Mouse (Mus musculus) cerebral cortex, adult 2 months (tissue): ENCODE data around the gene Lzts3.

Source experiments
- whole genome bisulfite sequencing: fragments of 180-500 bp; shearing (Covaris S2); methylation state at CpG from one replicate; pipeline ENCODE4 v1.1.7; 2018; 5-methylcytosine and 5-hydroxymethylcytosine counted together

Lzts3 gene

GRCm38 (mm10) chr2:130635847-130636246 lies 6.8 kb downstream of the Lzts3 start:
- WGBS: 46% methylated on average over 21 of the region's 21 CpGs

DNA sequence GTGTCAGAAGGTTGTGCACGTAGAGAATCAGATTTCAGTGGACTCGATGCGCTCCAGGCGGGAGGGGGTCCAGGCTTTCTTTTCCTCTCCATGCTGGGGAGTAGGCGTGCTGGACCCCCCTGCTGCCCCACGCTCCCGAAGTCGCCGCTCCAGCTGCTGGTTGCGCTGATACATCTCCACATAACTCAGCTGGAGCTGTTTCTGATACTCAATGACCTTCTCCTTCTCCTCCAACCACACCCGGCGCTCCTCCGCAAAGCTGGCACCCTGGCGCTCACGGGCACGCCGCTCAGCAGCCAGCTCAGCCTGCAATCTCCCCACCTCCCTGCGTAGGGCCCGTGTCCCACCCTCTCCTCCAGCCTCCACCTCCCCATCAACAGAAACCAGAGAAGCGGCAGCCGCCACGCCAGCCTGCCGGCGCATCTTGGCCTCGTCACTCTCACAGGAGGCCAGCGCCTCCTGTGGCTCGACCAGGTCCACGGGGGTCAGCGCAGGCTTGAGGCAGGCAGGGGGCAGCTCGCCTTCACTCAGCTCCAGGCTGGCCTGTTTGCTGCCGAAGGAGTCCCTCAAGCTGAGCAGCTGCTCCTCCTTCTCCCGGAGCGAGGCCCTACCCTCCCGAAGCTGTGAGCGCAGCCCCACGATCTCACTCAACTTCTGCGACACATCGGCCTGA lies 7.7 kb downstream of the Lzts3 start:
- WGBS: 37% methylated on average over 38 of the region's 38 CpGs

DNA sequence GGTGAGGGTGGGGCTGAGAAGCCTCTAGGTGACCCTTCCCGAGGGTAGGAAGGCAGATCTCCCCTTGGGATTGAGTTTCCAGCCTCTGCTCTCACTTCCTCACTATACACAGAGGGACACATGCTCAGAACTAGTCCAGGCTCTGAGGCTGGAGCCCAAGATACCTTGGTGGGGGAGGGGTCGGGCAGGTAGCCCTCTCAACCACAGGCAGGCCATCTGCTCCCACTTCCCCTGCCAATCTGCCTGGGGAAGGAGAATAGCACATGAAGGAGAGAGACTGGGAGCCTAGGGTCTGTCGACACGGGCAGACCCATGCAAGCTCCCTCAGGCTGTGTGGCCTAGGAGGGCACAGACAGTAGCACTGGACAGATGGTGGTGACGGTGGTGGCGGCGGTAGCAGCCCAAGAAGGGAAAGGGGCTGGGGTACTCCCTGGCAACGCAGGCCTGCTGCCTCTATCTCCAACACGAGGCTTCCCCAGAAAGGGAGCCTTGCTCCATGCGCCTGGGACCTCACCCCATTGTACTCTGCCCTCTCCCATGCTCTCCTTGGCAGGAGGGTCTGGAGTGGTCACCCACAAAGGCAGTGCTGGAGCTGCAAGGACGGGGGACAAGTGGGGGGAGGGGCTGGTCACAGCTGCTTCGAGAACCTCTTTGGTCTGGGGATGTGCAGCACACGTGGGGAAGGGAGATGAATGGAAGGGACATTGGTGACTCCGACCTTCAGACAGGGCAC lies 8.4 kb downstream of the Lzts3 start:
- WGBS: 45% methylated on average over 14 of the region's 14 CpGs

GRCm38 (mm10) chr2:130632887-130633675 lies 9.5 kb downstream of the Lzts3 start:
- WGBS: 53% methylated on average over 5 of the region's 5 CpGs

GRCm38 (mm10) chr2:130632416-130632815 lies 10.2 kb downstream of the Lzts3 start:
- 30% methylated on average over 1 of the region's 1 CpGs for WGBS

DNA sequence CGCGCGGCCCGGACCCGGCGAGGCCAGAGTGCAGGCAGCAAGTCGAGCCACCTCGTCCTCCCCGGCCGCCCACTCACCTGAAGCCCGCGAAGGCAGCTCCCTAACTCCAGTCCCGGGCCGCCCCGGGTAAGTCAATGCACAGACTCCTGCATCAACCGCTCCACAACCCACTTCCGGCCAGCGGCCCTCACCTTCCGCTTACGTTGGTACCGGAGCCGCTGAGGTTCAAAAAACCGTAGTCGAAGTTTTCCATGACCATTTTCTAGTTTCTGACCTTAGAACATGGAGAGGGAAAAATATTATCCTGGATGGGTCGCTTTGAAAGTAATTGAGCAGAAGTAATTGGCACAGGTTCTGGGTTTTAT lies 12.8 kb downstream of the Lzts3 start, which contains the start of the genes Fastkd5 and Ubox5:
Gene Fastkd5, minus strand, starts transcription at position 189 of the 365 bp plus-strand sequence.
Gene Ubox5, minus strand, starts transcription at position 200 of the 365 bp plus-strand sequence.
- WGBS: under 1% methylated on average over 25 of the region's 25 CpGs

DNA sequence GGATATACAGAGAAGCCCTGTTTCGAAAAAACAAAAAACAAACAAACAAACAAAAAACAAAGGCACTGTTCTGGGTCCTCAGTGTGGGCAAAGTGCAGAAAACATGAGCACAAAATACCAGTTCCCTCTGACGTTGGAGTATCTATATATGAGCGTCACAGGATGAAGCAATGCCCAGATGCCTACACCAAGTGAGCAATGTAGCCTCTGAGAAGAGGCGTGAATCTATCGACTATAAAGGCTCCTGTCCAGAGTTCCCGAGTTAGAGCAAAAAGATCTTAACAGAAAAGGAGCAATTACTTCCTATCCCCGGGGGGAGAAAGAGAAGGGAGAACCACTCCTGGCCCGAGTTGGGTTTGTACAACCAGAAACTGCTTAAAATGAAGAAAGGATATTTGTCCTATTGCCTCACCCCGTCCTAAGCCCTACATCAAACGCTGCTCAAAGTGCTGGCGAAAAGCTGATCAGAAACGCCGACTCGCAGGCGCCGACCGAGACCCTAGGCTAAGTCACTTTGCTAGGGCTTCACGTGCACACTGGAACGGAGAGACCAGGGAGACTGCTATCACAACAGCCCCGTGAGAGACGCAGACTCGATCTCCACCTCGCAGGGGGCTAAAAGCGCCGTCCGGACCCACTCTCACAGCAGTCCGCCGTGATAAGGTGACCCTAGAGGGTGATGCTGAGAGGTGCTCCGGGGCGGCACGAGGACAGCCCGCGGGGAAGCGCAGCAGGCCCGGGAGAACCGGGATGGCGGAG lies 13.3 kb downstream of the Lzts3 start:
- 2% methylated on average over 37 of the region's 37 CpGs for WGBS

GRCm38 (mm10) chr2:130628424-130628823 lies 14.2 kb downstream of the Lzts3 start:
- WGBS: 63% methylated on average over 3 of the region's 3 CpGs

DNA sequence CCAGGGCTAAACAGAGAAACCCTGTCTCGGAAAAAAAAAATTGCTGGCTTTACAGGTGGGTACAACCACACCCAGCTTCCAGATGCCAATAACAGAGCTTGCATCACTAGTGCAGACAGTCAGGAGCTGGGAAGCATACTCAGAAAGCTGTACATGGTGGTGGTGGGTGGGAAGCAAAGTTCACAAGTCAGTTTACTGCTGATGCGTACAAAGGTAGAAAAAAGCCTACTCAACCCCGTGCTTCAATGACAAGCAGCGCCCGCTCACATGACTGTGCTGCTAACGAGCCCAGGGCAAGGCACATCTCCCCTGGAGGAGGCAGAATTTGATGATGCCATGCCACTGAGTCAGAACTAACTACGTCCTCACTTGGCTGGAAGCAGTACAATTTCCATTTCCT lies 23.6 kb downstream of the Lzts3 start:
- WGBS: 68% methylated on average over 7 of the region's 7 CpGs

DNA sequence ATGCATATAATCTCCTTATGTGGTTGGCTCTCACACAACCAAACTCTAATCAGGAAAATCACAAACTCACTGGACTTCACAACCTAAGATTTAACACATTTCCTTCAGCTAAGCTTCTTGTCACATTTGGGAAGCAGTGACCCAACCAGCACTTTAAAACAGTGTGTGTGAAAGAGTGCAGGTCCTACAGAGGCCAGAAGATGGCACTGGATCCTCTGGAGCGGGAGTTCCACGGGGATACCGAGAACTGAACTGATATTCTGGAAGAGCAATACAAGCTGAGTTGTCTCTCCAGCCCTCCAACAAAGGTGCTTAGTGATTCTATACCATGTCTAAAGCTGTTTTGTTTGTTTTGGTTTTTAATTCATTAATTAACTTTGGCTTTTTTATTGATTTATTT lies 29.5 kb downstream of the Lzts3 start:
- WGBS: 68% methylated on average over 3 of the region's 3 CpGs

DNA sequence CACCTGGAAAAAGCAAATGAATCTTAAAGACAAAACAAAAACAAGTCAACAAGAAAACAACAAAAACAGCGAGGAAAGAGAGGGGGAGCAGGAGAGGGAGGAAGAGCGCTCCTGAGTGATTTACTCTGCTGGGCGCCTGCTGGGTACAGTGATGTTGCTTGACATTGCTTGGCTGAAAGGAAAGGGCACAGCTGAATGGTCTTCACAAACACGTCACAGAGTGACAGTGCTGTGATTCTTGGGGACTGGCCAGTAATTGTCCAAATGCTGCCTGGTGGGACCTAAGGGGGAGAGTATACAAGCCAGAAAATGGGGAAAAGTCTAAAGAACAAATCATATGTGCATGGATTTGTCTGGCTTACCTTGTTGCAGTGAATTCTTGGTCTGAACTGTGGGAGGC lies 40.4 kb downstream of the Lzts3 start:
- 79% methylated on average over 4 of the region's 4 CpGs for WGBS

GRCm38 (mm10) chr2:130598399-130598798 lies 44.2 kb downstream of the Lzts3 start:
- 48% methylated on average over 3 of the region's 3 CpGs for WGBS

DNA sequence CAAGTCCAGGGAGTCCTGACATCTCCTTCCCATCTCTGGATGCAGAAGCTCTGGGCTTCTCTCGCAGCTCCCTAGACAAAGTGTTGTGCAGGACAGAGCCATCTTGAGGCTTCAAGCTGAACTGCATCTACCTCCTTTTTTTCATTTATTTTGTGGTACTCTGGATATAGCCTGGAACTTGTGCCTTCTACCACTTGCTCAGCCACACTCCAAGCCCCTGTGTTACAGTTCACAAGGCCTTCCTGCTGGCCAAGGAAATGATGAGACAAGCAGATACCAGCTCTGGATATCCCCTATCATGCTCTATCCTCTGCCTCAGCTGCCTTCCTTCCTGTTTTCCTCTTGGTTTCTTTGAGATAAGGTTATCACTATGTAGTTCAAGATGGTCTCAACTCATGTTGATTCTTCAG lies 45.0 kb downstream of the Lzts3 start:
- WGBS: 7% methylated on average over 1 of the region's 1 CpGs

DNA sequence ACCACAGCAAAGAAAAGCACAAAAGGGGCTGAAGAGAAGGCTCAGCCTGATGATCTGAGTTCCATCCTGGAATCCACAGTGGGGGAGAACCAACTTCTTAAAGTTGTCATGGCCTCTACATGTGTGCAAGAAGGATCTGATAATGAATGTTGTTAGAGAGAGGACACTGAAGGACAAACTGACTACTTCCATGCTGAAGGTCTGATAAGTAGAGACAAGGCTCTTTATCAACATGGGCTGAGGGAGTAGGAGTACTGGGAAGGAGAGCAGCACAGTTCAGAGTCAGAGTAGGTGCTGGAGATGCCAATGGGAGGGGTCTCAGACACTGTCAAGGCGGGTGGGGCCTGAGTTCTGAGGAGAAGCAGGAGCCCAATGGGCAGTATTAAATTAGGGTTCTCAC lies 47.0 kb downstream of the Lzts3 start:
- 96% methylated on average over 1 of the region's 1 CpGs for WGBS

GRCm38 (mm10) chr2:130591016-130591415 lies 51.6 kb downstream of the Lzts3 start:
- 89% methylated on average over 2 of the region's 2 CpGs for WGBS

GRCm38 (mm10) chr2:130589761-130590160 lies 52.8 kb downstream of the Lzts3 start:
- 88% methylated on average over 2 of the region's 2 CpGs for WGBS

DNA sequence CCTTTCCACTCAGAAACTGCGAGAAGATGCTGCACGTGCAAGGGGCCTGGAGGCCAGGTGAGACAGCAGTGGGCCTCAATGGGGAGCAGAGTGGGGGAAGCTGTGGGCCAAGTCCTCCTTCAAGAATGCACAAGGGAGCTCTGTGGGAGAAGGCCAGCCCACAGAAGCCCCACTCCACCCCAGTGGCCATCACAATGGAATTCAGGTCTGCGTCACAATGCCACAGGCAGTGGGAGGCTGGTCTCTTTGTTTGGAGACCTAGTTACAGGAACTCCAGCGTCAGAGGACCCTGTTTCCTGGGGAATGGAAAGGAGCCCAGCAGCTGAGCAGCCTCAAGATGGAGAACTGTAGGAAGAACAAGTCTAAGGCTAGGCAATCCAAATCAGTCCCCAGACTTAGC lies 53.4 kb downstream of the Lzts3 start:
- 63% methylated on average over 4 of the region's 4 CpGs for WGBS

- 45% methylated on average over 2 of the region's 2 CpGs for WGBS
Observed at GRCm38 (mm10) chr2:130588373-130588772, 54.2 kb downstream of the Lzts3 start.

GRCm38 (mm10) chr2:130586016-130586415 lies 56.6 kb downstream of the Lzts3 start:
- 51% methylated on average over 6 of the region's 6 CpGs for WGBS

- WGBS: 74% methylated on average over 10 of the region's 10 CpGs
Observed at GRCm38 (mm10) chr2:130583902-130584560, 58.6 kb downstream of the Lzts3 start.
